Comparison of ENCODE assay signal across 17 mouse cellular contexts in genomic region chr4:41331698-41332421, GRCm38 (mm10). TPM values are rescaled to one million over a fixed set of nuclear protein-coding genes. Genes with fewer than 3 reads are reported as not detected.
DNase-seq lines count a peak whose midpoint lies in the region; ATAC-seq and TF ChIP-seq lines count a peak whose summit lies in the region.
"Had no signal": no experiment of that assay in that cellular context is flagged by ENCODE, and none has a peak within 500 bp of the region (broad histone marks: within the 10 kb centered on the region; RNA-seq: fewer than 3 reads in every experiment).

No protein-coding gene starts in this region.

- no peak overlapping the region for H3K27ac ChIP-seq in kidney, embryonic 14.5 days (ENCODE audit: low read depth, low read length)
- peak overlapping the region; percentile 88 for H3K27ac ChIP-seq in small intestine, adult 2 months (ENCODE audit: insufficient read depth, low read depth, low read length)
- H3K27ac ChIP-seq: forebrain, embryonic 12.5 days; neural tube, embryonic 13.5 days had no signal

- no peak for ATAC-seq in kidney, embryonic 14.5 days (ENCODE audit: low FRiP score, low TSS enrichment)
- ATAC-seq in activated CD4-positive, CD25-positive, alpha-beta regulatory T cell, adult 4 months, result no peak
- ATAC-seq: hindbrain, embryonic 16.5 days had no signal

- no peak for TF ChIP-seq CTCF in small intestine, adult 2 months (IDR thresholded peaks at IDR 0.05; ENCODE audit: extremely low read depth, insufficient read length, insufficient replicate concordance, low read depth, low read length)

- TF ChIP-seq POLR2A in small intestine, adult 2 months (IDR thresholded peaks at IDR 0.05; ENCODE audit: low read depth, low read length), result peak; percentile 35; the same call in 1 of the 2 replicates

- DNase-seq in kidney, adult 11 months, result peak; percentile 83
- peak; percentile 78 to 83 for DNase-seq in kidney, adult 8-10 months
- peak; percentile 76 for DNase-seq in large intestine, adult 2 months (ENCODE audit: low read depth, low spot score)
- no peak for DNase-seq in gastrocnemius, postnatal 10 days
- no peak for DNase-seq in adrenal gland, postnatal 14 days
- DNase-seq: adrenal gland, adult 2 months; cerebellum, postnatal 25 days; heart, postnatal 14 days; layer of hippocampus, adult 9-11 months; lung, adult 2 months; thymus, postnatal 14 days had no signal

- no peaks in the 10 kb centered on the region for H3K9me3 ChIP-seq in kidney, embryonic 14.5 days (ENCODE audit: control insufficient read depth, low read length)
- H3K9me3 ChIP-seq: forebrain, embryonic 12.5 days; neural tube, embryonic 13.5 days had no signal

- H3K4me2 ChIP-seq in kidney, embryonic 14.5 days (replicated peaks; ENCODE audit: low read depth, low read length), result no peak overlapping the region
- H3K4me2 ChIP-seq: forebrain, embryonic 12.5 days; neural tube, embryonic 13.5 days had no signal

- H3K4me1 ChIP-seq in kidney, embryonic 14.5 days (ENCODE audit: control insufficient read depth, insufficient read depth, low read length), result no peaks in the 10 kb centered on the region
- peaks cover 11% of the 10 kb centered on the region; the same call in 1 of the 2 replicates for H3K4me1 ChIP-seq in small intestine, adult 2 months (ENCODE audit: control insufficient read depth, insufficient read depth, insufficient read length, low read length)
- H3K4me1 ChIP-seq: forebrain, embryonic 12.5 days; neural tube, embryonic 13.5 days had no signal

- H3K27me3 ChIP-seq in kidney, embryonic 14.5 days (ENCODE audit: control insufficient read depth, insufficient read depth, low read length), result no peaks in the 10 kb centered on the region
- H3K27me3 ChIP-seq in small intestine, adult 2 months (ENCODE audit: control insufficient read depth, insufficient read depth, low read length), result no peaks in the 10 kb centered on the region
- H3K27me3 ChIP-seq: forebrain, embryonic 12.5 days; neural tube, embryonic 13.5 days had no signal

- H3K4me3 ChIP-seq in kidney, embryonic 14.5 days (ENCODE audit: low read length), result no peak overlapping the region
- H3K4me3 ChIP-seq in small intestine, adult 2 months (ENCODE audit: low read depth, low read length), result no peak overlapping the region
- H3K4me3 ChIP-seq: forebrain, embryonic 12.5 days; neural tube, embryonic 13.5 days had no signal

- 86% methylated on average over 9 of the region's 9 CpGs for WGBS in kidney, embryonic 14.5 days
- WGBS in large intestine, adult 2 months, result 41% methylated on average over 9 of the region's 9 CpGs
- WGBS in small intestine, adult 2 months, result 38% methylated on average over 9 of the region's 9 CpGs

- H3K36me3 ChIP-seq in kidney, embryonic 14.5 days (ENCODE audit: control insufficient read depth, insufficient read depth, low read length), result no peaks in the 10 kb centered on the region
- H3K36me3 ChIP-seq in small intestine, adult 2 months (ENCODE audit: control insufficient read depth, insufficient read depth, low read length), result no peaks in the 10 kb centered on the region
- H3K36me3 ChIP-seq: forebrain, embryonic 12.5 days; neural tube, embryonic 13.5 days had no signal

- no peak overlapping the region for H3K9ac ChIP-seq in kidney, embryonic 14.5 days (ENCODE audit: low read depth, low read length)
- H3K9ac ChIP-seq: forebrain, embryonic 12.5 days; neural tube, embryonic 13.5 days had no signal

RNA-seq across cellular contexts. Expression of gene Ubap1, which starts 16.9 kb away (rescaled TPM):
- polyA plus RNA-seq in kidney, embryonic 14.5 days (2014; fragmentation: Nextera tagmentation; extraction: Ambion mirVana), result 39.7 and 59.5 TPM in 2 replicates
- 28.7 and 35.9 TPM in 2 replicates for polyA plus RNA-seq in large intestine, adult 2 months (2012; rRNA removed)
- polyA plus RNA-seq in small intestine, adult 2 months (2012; rRNA removed), result 11.3 and 24.6 TPM in 2 replicates
- 10 to 100 TPM; 39.9 to 43.7 TPM for total RNA-seq in gastrocnemius, postnatal 10 days (2021)
- 38.5 and 52.1 TPM in 2 replicates for total RNA-seq in adrenal gland, postnatal 14 days (2021)
- polyA plus RNA-seq in activated CD4-positive, CD25-positive, alpha-beta regulatory T cell, adult 4 months (2017; shearing (Covaris generic)), result 10 to 100 TPM; 25.5 to 36.2 TPM

RNA-seq across cellular contexts. Expression of gene Dcaf12, which starts 17.2 kb away (rescaled TPM):
- polyA plus RNA-seq in kidney, embryonic 14.5 days (2014; fragmentation: Nextera tagmentation; extraction: Ambion mirVana), result 36.6 and 53.0 TPM in 2 replicates
- 28.7 and 33.7 TPM in 2 replicates for polyA plus RNA-seq in large intestine, adult 2 months (2012; rRNA removed)
- polyA plus RNA-seq in small intestine, adult 2 months (2012; rRNA removed), result 12.2 and 27.5 TPM in 2 replicates
- total RNA-seq in gastrocnemius, postnatal 10 days (2021), result 10 to 100 TPM; 31.8 to 34.1 TPM
- 53.7 and 57.3 TPM in 2 replicates for total RNA-seq in adrenal gland, postnatal 14 days (2021)
- polyA plus RNA-seq in activated CD4-positive, CD25-positive, alpha-beta regulatory T cell, adult 4 months (2017; shearing (Covaris generic)), result 10 to 100 TPM; 24.4 to 28.0 TPM

RNA-seq across cellular contexts. Expression of gene Ubap2, which starts 56.9 kb away (rescaled TPM):
- 37.2 and 65.5 TPM in 2 replicates for polyA plus RNA-seq in kidney, embryonic 14.5 days (2014; fragmentation: Nextera tagmentation; extraction: Ambion mirVana)
- polyA plus RNA-seq in large intestine, adult 2 months (2012; rRNA removed), result 29.9 and 38.5 TPM in 2 replicates
- polyA plus RNA-seq in small intestine, adult 2 months (2012; rRNA removed), result 60.7 and 80.3 TPM in 2 replicates
- total RNA-seq in gastrocnemius, postnatal 10 days (2021), result 100 to 1,000 TPM; 110 to 113 TPM
- total RNA-seq in adrenal gland, postnatal 14 days (2021), result 42.1 and 44.8 TPM in 2 replicates
- 10 to 100 TPM; 18.2 to 23.7 TPM for polyA plus RNA-seq in activated CD4-positive, CD25-positive, alpha-beta regulatory T cell, adult 4 months (2017; shearing (Covaris generic))

Comparison
In these comparisons a context has a peak if more than half of its experiments do, and no peak if none do; other contexts are left out.
1. DNase-seq: peak in kidney, adult 11 months (single experiment), kidney, adult 8-10 months (2 of 2) and large intestine, adult 2 months (single experiment); none in gastrocnemius, postnatal 10 days (single experiment) and adrenal gland, postnatal 14 days (single experiment).